Mouse (Mus musculus): ENCODE results near the gene Sstr2.

GRCm38 (mm10) chr11:113619420-113620080 lies 408 bp downstream of the Sstr2 start:
- TF ChIP-seq MYOG (IDR thresholded peaks at IDR 0.05; ENCODE audit: control insufficient read depth, extremely low read depth, insufficient read length) (no peak), CTCF (IDR thresholded peaks at IDR 0.05; ENCODE audit: control insufficient read depth, insufficient read depth, insufficient read length) (no peak), USF1 (IDR thresholded peaks at IDR 0.05; ENCODE audit: low read depth) (no peak), MAX (IDR thresholded peaks at IDR 0.05) (no peak), CEBPB (IDR thresholded peaks at IDR 0.05; ENCODE audit: low read depth) (no peak)

Data from C2C12 (cell line).